Mouse (Mus musculus) heart, embryonic 12.5 days (tissue): ENCODE data around the gene Eif4g3. TPM values are rescaled to one million over a fixed set of nuclear protein-coding genes. Genes with fewer than 3 reads are reported as not detected.

Source experiments
- ATAC-seq: fragments of 200-750 bp; cut with Nextera tagmentation; 2 replicates; pipeline ENCODE4 v1.8.0; 2017; ENCODE audit warnings: moderate TSS enrichment, moderate library complexity; ENCODE audit not compliant: insufficient number of reproducible peaks, low FRiP score
- H3K27ac ChIP-seq: fragments of 300-500 bp; sonication (generic); 2 replicates; pipeline ENCODE4 v1.5.1; 2016; ENCODE audit warnings: mild to moderate bottlenecking, moderate library complexity; ENCODE audit not compliant: poor library complexity, severe bottlenecking
- H3K27me3 ChIP-seq: fragments of 300-500 bp; sonication (generic); replicated peaks from 2 replicates; pipeline ENCODE4 v1.6.1; 2016; ENCODE audit warnings: mild to moderate bottlenecking, moderate library complexity
- H3K36me3 ChIP-seq: fragments of 300-500 bp; sonication (generic); 2 replicates; pipeline ENCODE4 v1.6.1; 2016; ENCODE audit warnings: mild to moderate bottlenecking, moderate library complexity
- H3K4me1 ChIP-seq: fragments of 300-500 bp; sonication (generic); replicated peaks from 2 replicates; pipeline ENCODE4 v1.6.1; 2016; ENCODE audit warnings: mild to moderate bottlenecking
- H3K4me2 ChIP-seq: fragments of 300-500 bp; sonication (generic); 2 replicates; pipeline ENCODE4 v1.6.1; 2016; ENCODE audit warnings: mild to moderate bottlenecking, moderate library complexity
- H3K4me3 ChIP-seq: fragments of 300-500 bp; sonication (generic); 2 replicates; pipeline ENCODE4 v1.5.1; 2016; ENCODE audit warnings: mild to moderate bottlenecking
- H3K9ac ChIP-seq: fragments of 300-500 bp; sonication (generic); 2 replicates; pipeline ENCODE4 v1.6.1; 2016; ENCODE audit warnings: mild to moderate bottlenecking, moderate library complexity
- H3K9me3 ChIP-seq: fragments of 300-500 bp; sonication (generic); replicated peaks from 2 replicates; pipeline ENCODE4 v1.6.1; 2016; ENCODE audit warnings: mild to moderate bottlenecking, moderate library complexity
- WGBS: fragments of 180-500 bp; shearing (Covaris S2); methylation state at CpG from one replicate; pipeline ENCODE4 v1.1.7; 2016; 5-methylcytosine and 5-hydroxymethylcytosine counted together
- polyA plus RNA-seq: library from polyadenylated mRNA; unstranded; fragments of >200 nt; fragmentation: Nextera tagmentation; extraction: Ambion mirVana; gene quantifications from 2 replicates; pipeline ENCODE4 v1.2.1, GENCODE M21; 2016

Gene Eif4g3
- polyA plus RNA-seq, 1 experiment from 2014 or later: 32.7 TPM

DNA sequence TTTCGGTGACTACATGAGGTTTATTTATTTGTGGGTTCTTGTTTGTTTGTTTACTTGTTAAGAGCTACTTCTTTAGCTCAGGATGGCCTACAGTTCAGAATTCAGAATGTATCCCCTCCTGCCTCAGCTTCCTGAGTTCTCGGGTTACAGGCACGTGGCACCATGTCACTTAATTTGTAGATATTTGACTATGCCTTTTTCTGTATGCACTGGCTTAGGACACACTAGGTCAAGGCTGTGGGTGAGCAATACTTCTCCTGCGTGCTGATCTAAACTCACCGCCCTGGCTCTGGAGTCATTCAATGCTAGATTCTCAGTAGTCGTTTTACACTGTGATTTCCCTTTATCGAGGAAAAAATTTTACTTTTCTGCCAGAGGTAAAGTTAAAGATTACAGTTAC is 227.9 kb downstream of the Eif4g3 start:
- no peak overlapping the region for H3K9ac ChIP-seq
- peaks cover 38% of the 10 kb centered on the region for H3K36me3 ChIP-seq
- H3K4me1 ChIP-seq: peaks cover 33% of the 10 kb centered on the region
- 79% methylated on average over 7 of the region's 7 CpGs for WGBS
- H3K4me2 ChIP-seq: no peak overlapping the region
- no peak overlapping the region for H3K4me3 ChIP-seq
- no peak overlapping the region for H3K27ac ChIP-seq
- no peak for ATAC-seq
- no peaks in the 10 kb centered on the region for H3K9me3 ChIP-seq
- H3K27me3 ChIP-seq: no peaks in the 10 kb centered on the region

- Histone ChIP-seq H3K9me3 (no peaks in the 10 kb centered on the region), H3K27ac (no peak overlapping the region), H3K4me1 (peaks cover 32% of the 10 kb centered on the region), H3K4me2 (no peak overlapping the region), H3K4me3 (no peak overlapping the region), H3K9ac (no peak overlapping the region), H3K36me3 (peaks cover 44% of the 10 kb centered on the region), H3K27me3 (no peaks in the 10 kb centered on the region)
- WGBS: 76% methylated on average over 5 of the region's 5 CpGs
- ATAC-seq: no peak
Observed at GRCm38 (mm10) chr4:138221406-138221805, 228.6 kb downstream of the Eif4g3 start.

- 81% methylated on average over 5 of the region's 5 CpGs for WGBS
- Histone ChIP-seq H3K27ac (no peak overlapping the region), H3K4me2 (no peak overlapping the region)
Observed at GRCm38 (mm10) chr4:138222396-138222795, 229.6 kb downstream of the Eif4g3 start.

GRCm38 (mm10) chr4:138223623-138224022 is 230.8 kb downstream of the Eif4g3 start:
- Histone ChIP-seq H3K4me2 (no peak overlapping the region), H3K4me1 (peaks cover 25% of the 10 kb centered on the region), H3K4me3 (no peak overlapping the region), H3K9me3 (no peaks in the 10 kb centered on the region), H3K27me3 (no peaks in the 10 kb centered on the region), H3K36me3 (peaks cover 65% of the 10 kb centered on the region), H3K9ac (no peak overlapping the region), H3K27ac (no peak overlapping the region)
- 86% methylated on average over 10 of the region's 10 CpGs for WGBS
- no peak for ATAC-seq

More at GRCm38 (mm10) chr4:138222396-138222795, 229.6 kb downstream of the Eif4g3 start:
- Histone ChIP-seq H3K27me3 (no peaks in the 10 kb centered on the region), H3K4me3 (no peak overlapping the region), H3K9ac (no peak overlapping the region), H3K36me3 (peaks cover 53% of the 10 kb centered on the region), H3K4me1 (peaks cover 32% of the 10 kb centered on the region), H3K9me3 (no peaks in the 10 kb centered on the region)
- ATAC-seq: no peak

DNA sequence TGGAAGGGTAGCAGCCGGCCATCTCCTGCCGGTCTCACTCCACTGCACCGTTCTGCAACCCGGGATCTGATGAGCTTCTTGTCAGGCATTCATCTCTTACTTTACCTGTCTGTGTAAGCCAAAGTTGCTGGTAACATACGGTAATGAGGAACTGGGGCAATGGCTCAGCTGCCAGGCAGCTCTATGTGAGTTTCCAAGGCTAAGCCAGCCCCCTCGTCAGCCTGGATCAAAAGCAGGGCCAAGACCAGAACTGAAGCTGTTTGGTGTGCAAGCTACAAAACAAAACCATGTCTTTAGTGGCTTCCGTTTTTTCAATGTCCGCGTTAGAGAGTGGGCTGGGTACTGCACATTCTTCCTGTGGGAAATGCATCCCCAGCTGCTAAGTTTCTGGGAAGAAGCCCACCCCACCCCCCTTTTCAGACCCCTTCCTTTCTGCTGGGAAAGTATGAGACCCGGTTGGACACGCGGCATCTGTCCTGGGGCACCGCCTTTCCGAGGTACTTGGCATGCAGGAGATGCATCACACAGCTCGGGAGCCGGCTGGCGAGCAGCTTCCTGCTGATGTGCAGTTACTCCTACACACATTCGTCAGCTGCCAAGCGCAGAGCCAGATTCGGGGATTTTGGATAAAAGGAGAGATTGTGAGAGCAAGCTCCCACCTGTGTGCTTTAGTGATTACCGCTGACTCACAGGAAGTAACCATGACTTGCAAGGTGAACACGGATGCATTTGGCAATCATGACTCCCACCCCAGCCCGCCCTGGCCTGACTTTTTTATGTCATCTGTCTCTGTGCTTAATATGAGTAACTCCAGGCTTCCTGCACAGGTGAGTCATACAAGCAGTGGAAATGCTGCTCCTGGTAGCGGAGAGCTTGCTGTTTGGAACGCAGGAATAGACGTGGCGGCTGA is 254.2 kb downstream of the Eif4g3 start:
- WGBS: 59% methylated on average over 27 of the region's 27 CpGs
- H3K9me3 ChIP-seq: no peaks in the 10 kb centered on the region
- peaks cover 55% of the 10 kb centered on the region for H3K36me3 ChIP-seq

GRCm38 (mm10) chr4:138250088-138250960 is 257.5 kb downstream of the Eif4g3 start, which contains the start of the genes Sh2d5 and Kif17:
Sh2d5 (plus strand) TSS chr4:138250403.
Kif17 (plus strand) TSS chr4:138250435.
- H3K4me2 ChIP-seq: peak within 1 kb of the TSS; percentile 98
- H3K9ac ChIP-seq: peak within 1 kb of the TSS; percentile 47
- H3K4me3 ChIP-seq: peak within 1 kb of the TSS; percentile 57
- H3K27ac ChIP-seq: no peak within 1 kb of the TSS
- H3K27me3 ChIP-seq: peaks cover 53% of the 10 kb centered on the region
- peak; percentile 86 for ATAC-seq
- no peaks in the 10 kb centered on the region for H3K9me3 ChIP-seq
- WGBS: under 1% methylated on average over 49 of the region's 74 CpGs
- H3K4me1 ChIP-seq: peaks cover 35% of the 10 kb centered on the region
- peaks cover 22% of the 10 kb centered on the region for H3K36me3 ChIP-seq

More for the DNA sequence above, 254.2 kb downstream of the Eif4g3 start:
- Histone ChIP-seq H3K9ac (no peak overlapping the region; the same call in 1 of the 2 replicates), H3K27ac (no peak overlapping the region), H3K27me3 (peaks cover 21% of the 10 kb centered on the region), H3K4me1 (peaks cover 28% of the 10 kb centered on the region), H3K4me2 (no peak overlapping the region), H3K4me3 (no peak overlapping the region)
- ATAC-seq: no peak

DNA sequence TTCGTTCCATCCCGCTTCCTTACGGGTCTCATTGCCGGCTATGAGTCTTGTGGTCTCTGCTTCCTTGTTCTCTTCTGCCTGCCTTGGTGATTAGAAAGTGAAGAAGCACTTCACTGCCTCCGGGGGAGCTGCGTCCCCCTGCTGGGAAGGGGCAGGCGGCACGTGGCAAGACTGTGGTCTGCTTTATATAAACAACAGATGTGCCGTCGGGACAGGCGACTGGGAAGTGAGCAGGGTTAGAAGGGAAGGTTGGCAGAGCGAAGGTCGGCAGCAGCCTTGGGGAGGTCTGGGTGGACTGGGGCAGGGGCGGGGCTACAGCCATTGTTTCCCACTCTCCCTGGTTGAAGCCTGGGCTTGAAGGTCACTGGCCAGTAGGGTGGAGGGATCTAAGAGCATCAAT is 259.0 kb downstream of the Eif4g3 start:
- peak overlapping the region; percentile 62 for H3K4me2 ChIP-seq
- H3K9me3 ChIP-seq: no peaks in the 10 kb centered on the region
- H3K9ac ChIP-seq: peak overlapping the region; percentile 4
- no peak for ATAC-seq
- H3K4me1 ChIP-seq: peaks cover 35% of the 10 kb centered on the region
- peak overlapping the region; percentile 26 for H3K4me3 ChIP-seq
- H3K36me3 ChIP-seq: peaks cover 9% of the 10 kb centered on the region
- WGBS: under 1% methylated on average over 14 of the region's 14 CpGs
- no peak overlapping the region for H3K27ac ChIP-seq
- peaks cover 67% of the 10 kb centered on the region for H3K27me3 ChIP-seq

- WGBS: 18% methylated on average over 5 of the region's 5 CpGs
- Histone ChIP-seq H3K9ac (peak overlapping the region; percentile 4; the same call in 1 of the 2 replicates), H3K27ac (no peak overlapping the region), H3K9me3 (no peaks in the 10 kb centered on the region), H3K4me3 (peak overlapping the region; percentile 26), H3K36me3 (peaks cover 5% of the 10 kb centered on the region), H3K27me3 (peaks cover 71% of the 10 kb centered on the region), H3K4me1 (peaks cover 35% of the 10 kb centered on the region), H3K4me2 (peak overlapping the region; percentile 62)
- no peak for ATAC-seq
Observed at GRCm38 (mm10) chr4:138252231-138252630, 259.4 kb downstream of the Eif4g3 start.

GRCm38 (mm10) chr4:138257116-138257687 is 264.4 kb downstream of the Eif4g3 start:
- Histone ChIP-seq H3K36me3 (no peaks in the 10 kb centered on the region), H3K27me3 (peaks cover 73% of the 10 kb centered on the region), H3K4me3 (no peak overlapping the region), H3K4me1 (peaks cover 5% of the 10 kb centered on the region), H3K9me3 (no peaks in the 10 kb centered on the region), H3K9ac (no peak overlapping the region), H3K27ac (no peak overlapping the region), H3K4me2 (no peak overlapping the region)
- 77% methylated on average over 22 of the region's 22 CpGs for WGBS
- ATAC-seq: no peak
